Mouse (Mus musculus) CH12.LX (cell line): ENCODE measurements at regions not wholly inside any gene's neighbourhood (a gene's known extent, or its start where the extent isn't known, plus 50 kb on each side); places are given as distances from the start of the nearest gene placed in this dataset.

ENCODE experiments used
- DNase-seq: peaks from one replicate; pipeline ENCODE4 v3.0.0-alpha.2; 2013; ENCODE audit errors: extremely low read depth
- H3K27ac ChIP-seq: 2 replicates; pipeline ENCODE4 v1.5.1; 2012; ENCODE audit warnings: low read depth, mild to moderate bottlenecking, control low read depth, moderate library complexity; ENCODE audit not compliant: insufficient read depth
- H3K27me3 ChIP-seq: replicated peaks from 2 replicates; pipeline ENCODE3; 2012; ENCODE audit warnings: inconsistent platforms
- H3K36me3 ChIP-seq, 2 experiments: replicated peaks in 1 of 2; 2 replicates each; pipeline versions ENCODE3 to v1.6.1; 2012; ENCODE audit warnings: inconsistent platforms in 1 of 2, low read length in 1 of 2, mild to moderate bottlenecking in 1 of 2, mixed read lengths in 1 of 2, moderate library complexity in 1 of 2; ENCODE audit not compliant: control insufficient read depth in 1 of 2, insufficient read depth in 1 of 2
- H3K4me1 ChIP-seq, 2 experiments: 2 replicates each; pipeline ENCODE4 v1.6.1; 2012; ENCODE audit warnings: inconsistent platforms in 1 of 2, moderate library complexity in 1 of 2; ENCODE audit not compliant: insufficient read depth in 2 of 2, control insufficient read depth in 1 of 2
- H3K4me2 ChIP-seq: 2 replicates; pipeline ENCODE4 v1.6.1; 2012; ENCODE audit warnings: low read depth, mild to moderate bottlenecking, control low read depth; ENCODE audit not compliant: poor library complexity, insufficient read depth, severe bottlenecking
- H3K4me3 ChIP-seq, 3 experiments: fragments of 150-350 bp in 1 of 3; sonication (generic) in 1 of 3; replicated peaks in 1 of 3; 2 replicates each; pipeline versions ENCODE3 to v1.5.1; 2011 to 2012; ENCODE audit warnings: low read depth in 2 of 3, low read length in 2 of 3, mild to moderate bottlenecking in 2 of 3, moderate library complexity in 2 of 3, control low read depth in 1 of 3, improper control_type of control experiment in 1 of 3, inconsistent platforms in 1 of 3, mixed read lengths in 1 of 3; ENCODE audit not compliant: poor library complexity in 1 of 3
- H3K79me2 ChIP-seq: replicated peaks from 2 replicates; pipeline ENCODE4 v1.6.1; 2012; ENCODE audit warnings: mild to moderate bottlenecking, moderate library complexity; ENCODE audit not compliant: control insufficient read depth, poor library complexity, insufficient read depth, severe bottlenecking; ENCODE audit errors: extremely low read depth
- H3K9ac ChIP-seq: 2 replicates; pipeline ENCODE4 v1.6.1; 2012; ENCODE audit warnings: low read depth, mild to moderate bottlenecking, control low read depth, moderate library complexity; ENCODE audit not compliant: insufficient read depth
- H3K9me3 ChIP-seq: replicated peaks from 2 replicates; pipeline ENCODE3; 2012; ENCODE audit warnings: low read length, inconsistent platforms, mixed read lengths
- BHLHE40 ChIP-seq: IDR thresholded peaks from 2 replicates; pipeline ENCODE4 v1.6.1; 2011; ENCODE audit warnings: mild to moderate bottlenecking, low read depth, low read length, improper control_type of control experiment
- CHD2 ChIP-seq: IDR thresholded peaks from 2 replicates; pipeline ENCODE4 v1.6.1; 2011; ENCODE audit warnings: low read length, improper control_type of control experiment
- CTCF ChIP-seq, 2 experiments: IDR thresholded peaks in 1 of 2; conservative IDR thresholded peaks in 1 of 2; 2 replicates each; pipeline ENCODE4 v1.5.1; 2011 to 2012; ENCODE audit warnings: low read depth in 2 of 2, low read length in 2 of 2, improper control_type of control experiment in 1 of 2, inconsistent platforms in 1 of 2, mild to moderate bottlenecking in 1 of 2, moderate library complexity in 1 of 2
- ELF1 ChIP-seq: IDR thresholded peaks from 2 replicates; pipeline ENCODE4 v1.6.1; 2014; ENCODE audit warnings: low read depth, mild to moderate bottlenecking, inconsistent platforms, low read length, improper control_type of control experiment
- ETS1 ChIP-seq: conservative IDR thresholded peaks from 2 replicates; pipeline ENCODE4 v1.6.1; 2012; ENCODE audit warnings: low read depth, mild to moderate bottlenecking, inconsistent platforms, low read length, improper control_type of control experiment, moderate library complexity
- JUN ChIP-seq: IDR thresholded peaks from 2 replicates; pipeline ENCODE4 v1.6.1; 2011; ENCODE audit warnings: low read depth, mild to moderate bottlenecking, low read length, improper control_type of control experiment, moderate library complexity; ENCODE audit not compliant: insufficient read depth
- MEF2A ChIP-seq: IDR thresholded peaks from 2 replicates; pipeline ENCODE4 v1.6.1; 2014; ENCODE audit warnings: low read depth, mild to moderate bottlenecking, inconsistent platforms, low read length, improper control_type of control experiment, borderline replicate concordance
- MYC ChIP-seq: IDR thresholded peaks from 2 replicates; pipeline ENCODE4 v1.6.1; 2011; ENCODE audit warnings: low read depth, mild to moderate bottlenecking, improper control_type of control experiment, low read length
- SMC3 ChIP-seq: IDR thresholded peaks from 2 replicates; pipeline ENCODE4 v1.6.1; 2011; ENCODE audit warnings: low read depth, low read length, improper control_type of control experiment
- USF2 ChIP-seq: conservative IDR thresholded peaks from 2 replicates; pipeline ENCODE4 v1.6.1; 2011; ENCODE audit warnings: low read depth, low read length, improper control_type of control experiment
- dilution Hi-C: fragments of 300-500 bp; cut with MboI; formaldehyde crosslinking; loops from 2 replicates; pipeline ENCODE4 v1.14.3; 2020; ENCODE audit warnings: low sequenced_read_pairs; ENCODE audit not compliant: extremely low pct_unique_long_range_greater_than_20kb, extremely low pct_ligation_motif_present
- in situ Hi-C: fragments of 300-500 bp; cut with MboI; formaldehyde crosslinking; loops from 3 replicates; pipeline ENCODE4 v1.14.3; 2019; ENCODE audit warnings: low sequenced_read_pairs, low pct_ligation_motif_present, low pct_unique_long_range_greater_than_20kb, mixed read lengths

GRCm38 (mm10) chr16:25059504-25059992, 227.1 kb upstream of the Tprg start:
- H3K9ac ChIP-seq, result no peak overlapping the region
- in situ Hi-C loops (loop anchor here (25.0 kb wide), 1 partner anchor 672 kb away; the partner anchor contains the start of gene Lpp), dilution Hi-C loops (no loop called here)

GRCm38 (mm10) chr16:25060266-25060665, 226.4 kb upstream of the Tprg start:
- no peak for DNase-seq
- Histone ChIP-seq H3K9ac (no peak overlapping the region), H3K4me1 (peaks cover 0 to 11% of the 10 kb centered on the region in 2 experiments; a peak in 2 of 4 replicates), H3K4me2 (no peak overlapping the region), H3K79me2 (no peaks in the 10 kb centered on the region), H3K36me3 (no peaks in the 10 kb centered on the region), H3K27ac (no peak overlapping the region), H3K9me3 (no peaks in the 10 kb centered on the region), H3K4me3 (no peak overlapping the region), H3K27me3 (no peaks in the 10 kb centered on the region)
- dilution Hi-C loops, result no loop called here
- in situ Hi-C loops, result loop anchor here (10.0 to 25.0 kb wide), 2 partner anchors 175 to 673 kb away; partner anchors contain the start of gene Lpp
- TF ChIP-seq CHD2, result no peak
- TF ChIP-seq CTCF (conservative IDR thresholded peaks at IDR 0.05 in 1 of 2, IDR thresholded peaks at IDR 0.05 in 1 of 2; ENCODE audit: low read depth in 2 of 2, low read length in 2 of 2), result no peak
- 0 out of 2 replicates have a peak, but pooled peaks have one; percentile 9 for TF ChIP-seq ELF1
- no peak for TF ChIP-seq BHLHE40
- no peak for TF ChIP-seq MYC
- no peak for TF ChIP-seq SMC3

More at GRCm38 (mm10) chr16:25059504-25059992, 227.1 kb upstream of the Tprg start:
- no peaks in the 10 kb centered on the region for H3K27me3 ChIP-seq
- no peak for DNase-seq
- no peaks in the 10 kb centered on the region for H3K36me3 ChIP-seq
- TF ChIP-seq BHLHE40, result no peak
- no peak for TF ChIP-seq USF2
- TF ChIP-seq, all 38 proteins: peak for 0
- Histone ChIP-seq H3K4me3 (no peak overlapping the region), H3K4me2 (no peak overlapping the region), H3K4me1 (peaks cover under 1 to 16% of the 10 kb centered on the region in 2 experiments; a peak in 3 of 4 replicates), H3K79me2 (no peaks in the 10 kb centered on the region), H3K9me3 (no peaks in the 10 kb centered on the region), H3K27ac (no peak overlapping the region)

- in situ Hi-C loops, result loop anchor here (10.0 to 25.0 kb wide), 2 partner anchors 177 to 674 kb away; partner anchors contain the start of gene Lpp
- Histone ChIP-seq H3K36me3 (no peaks in the 10 kb centered on the region), H3K9me3 (no peaks in the 10 kb centered on the region), H3K79me2 (no peaks in the 10 kb centered on the region), H3K9ac (no peak overlapping the region), H3K27me3 (no peaks in the 10 kb centered on the region), H3K4me1 (peaks cover 0 to 5% of the 10 kb centered on the region in 2 experiments; a peak in 2 of 4 replicates), H3K4me2 (no peak overlapping the region), H3K27ac (no peak overlapping the region), H3K4me3 (no peak overlapping the region)
- dilution Hi-C loops, result no loop called here
- TF ChIP-seq ETS1 (peak; percentile 27; the same call in 1 of the 2 replicates), JUN (peak; percentile 19; the same call in 1 of the 2 replicates), MEF2A (peak; percentile 67; the same call in 1 of the 2 replicates), CHD2 (no peak)
- DNase-seq, result peak; percentile 39
Measured at GRCm38 (mm10) chr16:25061631-25062030, 225.0 kb upstream of the Tprg start.
